8 mouse cellular contexts compared by ENCODE assay signal in the genomic region with DNA sequence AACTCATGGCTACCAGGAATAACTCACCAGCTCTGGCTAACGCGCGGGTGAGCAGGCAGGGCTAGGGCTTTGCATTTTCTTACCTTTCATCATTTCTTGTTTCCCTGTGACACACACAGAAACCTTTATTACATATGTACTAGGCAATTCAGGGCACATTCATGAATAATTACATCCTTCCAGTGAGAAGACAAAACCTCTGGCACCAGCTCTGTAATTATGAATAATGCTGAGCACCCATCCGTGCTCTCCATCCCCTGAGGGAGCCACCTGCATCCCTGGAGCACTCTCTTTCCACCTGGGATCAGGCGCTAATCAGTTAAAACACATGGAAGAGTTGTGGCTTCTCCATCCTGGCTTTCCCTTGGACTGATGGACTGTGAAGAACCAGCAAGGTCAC. TPM values are rescaled to one million over a fixed set of nuclear protein-coding genes. Genes with fewer than 3 reads are reported as not detected.
DNase-seq lines count a peak whose midpoint lies in the region; ATAC-seq and TF ChIP-seq lines count a peak whose summit lies in the region.

A gene (plus strand): TSS at position 301 of the 400 bp plus-strand sequence.

- 0 out of 2 replicates have a peak, but pooled peaks cover 4% of the 10 kb centered on the region for H3K4me1 ChIP-seq in lung, embryonic 14.5 days (ENCODE audit: insufficient read depth)
- no peaks in the 10 kb centered on the region for H3K4me1 ChIP-seq in hindbrain, postnatal 0 days (ENCODE audit: insufficient read depth, low read length)
- peaks cover 6% of the 10 kb centered on the region for H3K4me1 ChIP-seq in midbrain, embryonic 11.5 days (ENCODE audit: control insufficient read depth, insufficient read depth, low read length)

- peaks cover 48% of the 10 kb centered on the region for H3K36me3 ChIP-seq in lung, embryonic 14.5 days (ENCODE audit: insufficient read depth)
- peaks cover 24% of the 10 kb centered on the region for H3K36me3 ChIP-seq in hindbrain, postnatal 0 days (ENCODE audit: insufficient read depth, low read length)
- H3K36me3 ChIP-seq in midbrain, embryonic 11.5 days (ENCODE audit: control insufficient read depth, insufficient read depth, low read length) = peaks cover 12% of the 10 kb centered on the region; the same call in 1 of the 2 replicates

- WGBS in lung, embryonic 14.5 days = 84% methylated on average over 5 of the region's 5 CpGs
- WGBS in hindbrain, postnatal 0 days = 84% methylated on average over 5 of the region's 5 CpGs
- 95% methylated on average over 5 of the region's 5 CpGs for WGBS in midbrain, embryonic 11.5 days

- no peak for TF ChIP-seq CTCF in lung, embryonic 14.5 days (IDR thresholded peaks at IDR 0.05; ENCODE audit: low read depth)
- no peak for TF ChIP-seq CTCF in hindbrain, postnatal 0 days (IDR thresholded peaks at IDR 0.05; ENCODE audit: low read depth)

- no peak within 1 kb of the TSS for H3K9ac ChIP-seq in lung, embryonic 14.5 days
- H3K9ac ChIP-seq in hindbrain, postnatal 0 days (replicated peaks; ENCODE audit: low read length) = no peak within 1 kb of the TSS
- H3K9ac ChIP-seq in midbrain, embryonic 11.5 days (ENCODE audit: low read length) = no peak within 1 kb of the TSS

- H3K9me3 ChIP-seq in lung, embryonic 14.5 days (ENCODE audit: low read depth, low read length) = no peaks in the 10 kb centered on the region
- no peaks in the 10 kb centered on the region for H3K9me3 ChIP-seq in hindbrain, postnatal 0 days (ENCODE audit: low read length)
- H3K9me3 ChIP-seq in midbrain, embryonic 11.5 days (ENCODE audit: control insufficient read depth, low read length) = no peaks in the 10 kb centered on the region

- H3K27me3 ChIP-seq in lung, embryonic 14.5 days (ENCODE audit: insufficient read depth, low read length) = no peaks in the 10 kb centered on the region
- no peaks in the 10 kb centered on the region for H3K27me3 ChIP-seq in hindbrain, postnatal 0 days (ENCODE audit: insufficient read depth, low read length)
- no peaks in the 10 kb centered on the region for H3K27me3 ChIP-seq in midbrain, embryonic 11.5 days (ENCODE audit: control insufficient read depth, insufficient read depth, low read length)

- no peak within 1 kb of the TSS for H3K4me3 ChIP-seq in lung, embryonic 14.5 days (ENCODE audit: low read depth, low read length)
- no peak within 1 kb of the TSS for H3K4me3 ChIP-seq in hindbrain, postnatal 0 days (ENCODE audit: low read length)
- H3K4me3 ChIP-seq in midbrain, embryonic 11.5 days (ENCODE audit: low read depth, low read length) = no peak within 1 kb of the TSS

- no peak within 1 kb of the TSS for H3K4me2 ChIP-seq in lung, embryonic 14.5 days
- no peak within 1 kb of the TSS for H3K4me2 ChIP-seq in hindbrain, postnatal 0 days (ENCODE audit: low read depth, low read length)
- H3K4me2 ChIP-seq in midbrain, embryonic 11.5 days = no peak within 1 kb of the TSS

- DNase-seq in lung, embryonic 14.5 days = no peak
- DNase-seq in lung, postnatal 10 days = no peak
- no peak for DNase-seq in hindbrain, postnatal 0 days (ENCODE audit: low spot score)
- DNase-seq in midbrain, embryonic 11.5 days (ENCODE audit: low spot score, missing footprints) = no peak
- no peak for DNase-seq in embryo, embryonic 10 days (ENCODE audit: low spot score)
- no peak for DNase-seq in cerebellum, postnatal 4 days (ENCODE audit: low spot score in 2 of 2)
- DNase-seq in thymus, postnatal 36 days = no peak

- no peak for ATAC-seq in lung, embryonic 14.5 days (ENCODE audit: insufficient read depth)
- ATAC-seq in common myeloid progenitor, adult 5-6 weeks (replicated peaks; ENCODE audit: low read depth, poor library complexity, severe bottlenecking) = no peak
- no peak for ATAC-seq in hindbrain, postnatal 0 days
- no peak for ATAC-seq in midbrain, embryonic 11.5 days (ENCODE audit: low FRiP score)

- no peak within 1 kb of the TSS for H3K27ac ChIP-seq in lung, embryonic 14.5 days (ENCODE audit: low read depth)
- no peak within 1 kb of the TSS for H3K27ac ChIP-seq in hindbrain, postnatal 0 days
- H3K27ac ChIP-seq in midbrain, embryonic 11.5 days (ENCODE audit: low read depth, low read length) = no peak within 1 kb of the TSS

RNA-seq across cellular contexts. Expression of the gene that starts here (rescaled TPM):
- 32.6 and 32.9 TPM in 2 replicates for polyA plus RNA-seq in lung, embryonic 14.5 days (2014; fragmentation: Nextera tagmentation; extraction: Ambion mirVana)
- total RNA-seq in common myeloid progenitor, adult 5-6 weeks (2017) = 37.0 and 37.3 TPM in 2 replicates
- total RNA-seq in hindbrain, postnatal 0 days (2014; rRNA removed) = 12.4 and 19.7 TPM in 2 replicates
- polyA plus RNA-seq in hindbrain, postnatal 0 days (2015; fragmentation: Nextera tagmentation; extraction: Ambion mirVana) = 24.8 and 30.1 TPM in 2 replicates
- polyA plus RNA-seq in midbrain, embryonic 11.5 days (2014; fragmentation: Nextera tagmentation; extraction: Ambion mirVana) = 29.9 and 30.0 TPM in 2 replicates
